Mouse (Mus musculus): ENCODE data around the gene Rhebl1.
"Not testable (repeated sequence)": the region's sequence is repeated elsewhere in the genome, so short reads cannot be mapped to it uniquely, and the experiment has no call there.

Rhebl1 gene

GRCm38 (mm10) chr15:98893940-98894745 is at the start of gene Rhebl1:
Gene Rhebl1, minus strand, starts transcription at chr15:98894540.
- in situ Hi-C loops (cut with MseI, MboI) = no loop called here

- in situ Hi-C loops (cut with MseI, MboI) = no loop called here
Measured at GRCm38 (mm10) chr15:98943133-98943532, 48.8 kb upstream of the Rhebl1 start.

GRCm38 (mm10) chr15:98942081-98942480 is 47.7 kb upstream of the Rhebl1 start:
- in situ Hi-C loops (cut with MseI, MboI) = no loop called here

GRCm38 (mm10) chr15:98941539-98941938 is 47.2 kb upstream of the Rhebl1 start:
- in situ Hi-C loops (cut with MseI, MboI) = no loop called here

- in situ Hi-C loops (cut with MseI, MboI) = no loop called here
Measured at GRCm38 (mm10) chr15:98940816-98941215, 46.5 kb upstream of the Rhebl1 start.

- in situ Hi-C loops (cut with MseI, MboI) = no loop called here
Measured at GRCm38 (mm10) chr15:98934217-98934839, 40.0 kb upstream of the Rhebl1 start, which contains the start of gene Tuba1b. Gene Tuba1b, minus strand, starts transcription at chr15:98934565.

- in situ Hi-C loops (cut with MseI, MboI) = no loop called here
Measured at GRCm38 (mm10) chr15:98933833-98934216, 39.5 kb upstream of the Rhebl1 start.

- in situ Hi-C loops (cut with MseI, MboI) = not testable (repeated sequence)
Measured at GRCm38 (mm10) chr15:98933004-98933671, 38.8 kb upstream of the Rhebl1 start.

- in situ Hi-C loops (cut with MseI, MboI) = no loop called here
Measured at GRCm38 (mm10) chr15:98930998-98931397, 36.7 kb upstream of the Rhebl1 start.

- in situ Hi-C loops (cut with MseI, MboI) = no loop called here
Measured at GRCm38 (mm10) chr15:98930017-98930734, 35.8 kb upstream of the Rhebl1 start.

- in situ Hi-C loops (cut with MseI, MboI) = no loop called here
Measured at GRCm38 (mm10) chr15:98928598-98929240, 34.4 kb upstream of the Rhebl1 start.

GRCm38 (mm10) chr15:98927566-98927965 is 33.2 kb upstream of the Rhebl1 start:
- in situ Hi-C loops (cut with MseI, MboI) = no loop called here

GRCm38 (mm10) chr15:98924682-98925081 is 30.3 kb upstream of the Rhebl1 start:
- in situ Hi-C loops (cut with MseI, MboI) = no loop called here

- in situ Hi-C loops (cut with MseI, MboI) = no loop called here
Measured at GRCm38 (mm10) chr15:98923031-98923537, 28.7 kb upstream of the Rhebl1 start.

GRCm38 (mm10) chr15:98922581-98922980 is 28.2 kb upstream of the Rhebl1 start:
- in situ Hi-C loops (cut with MseI, MboI) = no loop called here

- in situ Hi-C loops (cut with MseI, MboI) = no loop called here
Measured at GRCm38 (mm10) chr15:98921510-98921909, 27.2 kb upstream of the Rhebl1 start.

GRCm38 (mm10) chr15:98918499-98918895 is 24.2 kb upstream of the Rhebl1 start:
- in situ Hi-C loops (cut with MseI, MboI) = not testable (repeated sequence)

GRCm38 (mm10) chr15:98917538-98918498 is 23.5 kb upstream of the Rhebl1 start, which contains the start of gene Lmbr1l:
Gene Lmbr1l, minus strand, starts transcription at chr15:98918231.
- in situ Hi-C loops (cut with MseI, MboI) = no loop called here

GRCm38 (mm10) chr15:98917091-98917490 is 22.8 kb upstream of the Rhebl1 start:
- in situ Hi-C loops (cut with MseI, MboI) = no loop called here

GRCm38 (mm10) chr15:98916016-98916415 is 21.7 kb upstream of the Rhebl1 start:
- in situ Hi-C loops (cut with MseI, MboI) = no loop called here

Measured in mouse trophoblast stem cell (cell line).